Mouse (Mus musculus) splenic B cell, adult 2 months (primary cell): Measurements from ENCODE around the gene Lrp2.

Experiments
- DNase-seq: peaks from one replicate; pipeline ENCODE4 v3.0.0-alpha.2; 2011; ENCODE audit warnings: low read depth, low spot score
- H3K27me3 ChIP-seq: 2 replicates; pipeline ENCODE4 v1.6.1; 2012; ENCODE audit warnings: mild to moderate bottlenecking, low read length, moderate library complexity, mixed read lengths; ENCODE audit not compliant: control insufficient read depth, poor library complexity, insufficient read depth, severe bottlenecking
- H3K36me3 ChIP-seq: 2 replicates; pipeline ENCODE4 v1.6.1; 2012; ENCODE audit warnings: mild to moderate bottlenecking, low read length, moderate library complexity, mixed read lengths; ENCODE audit not compliant: control insufficient read depth, poor library complexity, insufficient read depth, severe bottlenecking

Gene Lrp2

GRCm38 (mm10) chr2:69382838-69383237, 203.0 kb downstream of the Lrp2 start:
- peak; percentile 3 for DNase-seq
- no peaks in the 10 kb centered on the region for H3K36me3 ChIP-seq
- no peaks in the 10 kb centered on the region for H3K27me3 ChIP-seq

DNA sequence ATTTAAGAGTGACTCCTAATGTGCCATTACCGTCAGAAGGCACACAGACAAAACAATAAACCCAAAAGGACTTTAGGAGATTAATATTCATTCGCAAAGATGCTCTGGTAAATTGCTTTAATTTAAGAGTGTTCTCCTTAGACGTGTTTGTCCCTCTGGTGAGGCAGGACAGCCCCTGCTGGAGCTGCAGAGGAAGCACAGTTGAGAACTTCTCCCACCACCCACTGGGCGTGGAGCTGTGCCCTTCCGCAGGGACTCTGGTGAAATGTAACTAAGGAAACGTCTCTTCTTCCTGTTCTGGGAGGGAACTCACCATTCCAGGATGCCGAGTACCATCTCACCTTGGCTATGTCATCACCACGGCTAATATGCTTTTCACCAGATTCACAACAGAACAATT, 204.1 kb downstream of the Lrp2 start:
- no peaks in the 10 kb centered on the region for H3K36me3 ChIP-seq
- DNase-seq, result peak; percentile 2
- no peaks in the 10 kb centered on the region for H3K27me3 ChIP-seq

DNA sequence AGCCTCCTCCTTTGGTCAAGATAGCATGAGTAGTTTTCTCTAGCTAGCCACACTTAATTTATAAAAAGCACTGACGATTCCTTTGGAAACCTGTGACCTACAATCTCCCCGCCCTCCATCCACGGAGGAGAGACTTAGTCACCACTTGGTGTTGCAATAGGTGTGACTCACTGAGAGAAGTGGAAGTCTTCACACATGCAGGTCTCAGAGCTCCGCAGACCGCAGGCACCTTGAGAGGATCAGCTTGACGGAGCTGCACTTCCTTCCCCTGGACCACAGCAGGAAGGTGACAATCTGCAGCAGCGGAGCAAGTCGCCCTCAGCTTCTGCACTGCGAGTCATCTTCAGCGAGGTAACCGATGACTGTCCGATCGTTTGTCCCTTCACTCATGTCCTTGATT, 205.6 kb downstream of the Lrp2 start, which contains the start of gene Dhrs9:
Dhrs9 (plus strand) TSS at position 165 of the 400 bp plus-strand sequence.
- peak; percentile 52 for DNase-seq
- no peaks in the 10 kb centered on the region for H3K36me3 ChIP-seq
- no peaks in the 10 kb centered on the region for H3K27me3 ChIP-seq

DNA sequence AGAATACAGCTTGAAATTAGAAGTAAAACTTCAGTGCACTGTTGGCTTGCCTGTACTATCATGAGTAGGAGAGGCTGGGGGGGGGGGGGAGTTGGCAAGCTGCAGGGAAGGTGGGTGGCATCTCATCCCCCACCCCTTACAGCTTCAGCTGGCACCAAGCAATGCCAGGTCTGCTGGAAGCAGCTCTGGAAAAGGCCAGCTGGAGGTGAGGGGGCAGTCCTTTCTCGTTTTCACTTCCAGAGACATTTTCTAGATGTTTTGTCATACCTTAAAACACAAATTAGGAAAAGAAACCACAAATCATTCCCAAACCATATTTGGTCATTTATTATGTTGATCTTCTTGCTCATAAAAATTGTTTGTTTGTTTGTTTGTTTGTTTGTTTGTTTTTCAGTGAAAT, 206.1 kb downstream of the Lrp2 start:
- Histone ChIP-seq H3K36me3 (no peaks in the 10 kb centered on the region), H3K27me3 (no peaks in the 10 kb centered on the region)
- DNase-seq, result no peak

- no peak for DNase-seq
- no peaks in the 10 kb centered on the region for H3K36me3 ChIP-seq
- H3K27me3 ChIP-seq, result no peaks in the 10 kb centered on the region
Observed at GRCm38 (mm10) chr2:69376780-69377179, 209.1 kb downstream of the Lrp2 start.
